Mouse (Mus musculus) stomach, embryonic 15.5 days (tissue): ENCODE measurements around the gene Smug1. TPM values are rescaled to one million over a fixed set of nuclear protein-coding genes. Genes with fewer than 3 reads are reported as not detected.

ENCODE experiments used
- ATAC-seq: fragments of 200-750 bp; cut with Nextera tagmentation; 2 replicates; pipeline ENCODE4 v1.8.0; 2017; ENCODE audit warnings: low read depth, moderate number of reproducible peaks, moderate TSS enrichment; ENCODE audit not compliant: insufficient read depth, low FRiP score
- H3K27ac ChIP-seq: fragments of 300-500 bp; sonication (generic); 2 replicates; pipeline ENCODE4 v1.5.1; 2015; ENCODE audit warnings: mild to moderate bottlenecking, inconsistent platforms
- H3K27me3 ChIP-seq: fragments of 300-500 bp; sonication (generic); replicated peaks from 2 replicates; pipeline ENCODE4 v1.6.1; 2015; ENCODE audit warnings: inconsistent platforms
- H3K36me3 ChIP-seq: fragments of 300-500 bp; sonication (generic); 2 replicates; pipeline ENCODE4 v1.6.1; 2015; ENCODE audit warnings: inconsistent platforms
- H3K4me1 ChIP-seq: fragments of 300-500 bp; sonication (generic); 2 replicates; pipeline ENCODE4 v1.6.1; 2015; ENCODE audit warnings: inconsistent platforms
- H3K4me2 ChIP-seq: fragments of 300-500 bp; sonication (generic); 2 replicates; pipeline ENCODE4 v1.6.1; 2015; ENCODE audit warnings: mild to moderate bottlenecking, inconsistent platforms
- H3K4me3 ChIP-seq: fragments of 300-500 bp; sonication (generic); replicated peaks from 2 replicates; pipeline ENCODE4 v1.5.1; 2015; ENCODE audit warnings: inconsistent platforms
- H3K9ac ChIP-seq: fragments of 300-500 bp; sonication (generic); 2 replicates; pipeline ENCODE4 v1.6.1; 2015; ENCODE audit warnings: inconsistent platforms
- H3K9me3 ChIP-seq: fragments of 300-500 bp; sonication (generic); 2 replicates; pipeline ENCODE4 v1.6.1; 2016; ENCODE audit warnings: inconsistent platforms
- WGBS: fragments of 180-500 bp; shearing (Covaris S2); methylation state at CpG from one replicate; pipeline ENCODE4 v1.1.7; 2015; 5-methylcytosine and 5-hydroxymethylcytosine counted together
- polyA plus RNA-seq: library from polyadenylated mRNA; unstranded; fragments of >200 nt; fragmentation: Nextera tagmentation; extraction: Ambion mirVana; gene quantifications from 2 replicates; pipeline ENCODE4 v1.2.1, GENCODE M21; 2015

The Smug1 gene
- polyA plus RNA-seq, 1 experiment from 2014 or later, result 18.3 TPM

GRCm38 (mm10) chr15:103113077-103113476 lies 53.8 kb downstream of the Smug1 start:
- H3K27me3 ChIP-seq, result no peaks in the 10 kb centered on the region; the same call in 1 of the 2 replicates
- WGBS, result 78% methylated on average over 6 of the region's 6 CpGs
- no peak overlapping the region for H3K27ac ChIP-seq
- no peak overlapping the region for H3K4me3 ChIP-seq
- H3K4me2 ChIP-seq, result no peak overlapping the region
- no peak overlapping the region for H3K9ac ChIP-seq
- no peaks in the 10 kb centered on the region for H3K9me3 ChIP-seq
- H3K36me3 ChIP-seq, result no peaks in the 10 kb centered on the region
- ATAC-seq, result no peak
- H3K4me1 ChIP-seq, result peaks cover 21% of the 10 kb centered on the region

GRCm38 (mm10) chr15:103112309-103112708 lies 54.6 kb downstream of the Smug1 start:
- Histone ChIP-seq H3K36me3 (no peaks in the 10 kb centered on the region), H3K4me2 (no peak overlapping the region), H3K4me1 (peaks cover 21% of the 10 kb centered on the region), H3K27me3 (no peaks in the 10 kb centered on the region; the same call in 1 of the 2 replicates), H3K9ac (no peak overlapping the region), H3K27ac (peak overlapping the region; percentile 16; the same call in 1 of the 2 replicates), H3K4me3 (no peak overlapping the region), H3K9me3 (no peaks in the 10 kb centered on the region)
- ATAC-seq, result no peak
- WGBS, result 44% methylated on average over 2 of the region's 2 CpGs

GRCm38 (mm10) chr15:103109940-103110339 lies 57.0 kb downstream of the Smug1 start:
- 38% methylated on average over 4 of the region's 4 CpGs for WGBS
- H3K4me2 ChIP-seq, result no peak overlapping the region
- H3K4me3 ChIP-seq, result no peak overlapping the region
- peak; percentile 70 for ATAC-seq
- no peaks in the 10 kb centered on the region for H3K36me3 ChIP-seq
- H3K9ac ChIP-seq, result no peak overlapping the region
- H3K9me3 ChIP-seq, result no peaks in the 10 kb centered on the region
- peaks cover 10% of the 10 kb centered on the region for H3K4me1 ChIP-seq
- peak overlapping the region; percentile 75 for H3K27ac ChIP-seq
- no peaks in the 10 kb centered on the region for H3K27me3 ChIP-seq

- Histone ChIP-seq H3K9me3 (no peaks in the 10 kb centered on the region), H3K36me3 (no peaks in the 10 kb centered on the region), H3K4me1 (peaks cover 4% of the 10 kb centered on the region), H3K4me3 (no peak overlapping the region), H3K27ac (peak overlapping the region; percentile 64), H3K4me2 (peak overlapping the region; percentile 4; the same call in 1 of the 2 replicates), H3K27me3 (no peaks in the 10 kb centered on the region), H3K9ac (no peak overlapping the region)
- no peak for ATAC-seq
- WGBS, result 55% methylated on average over 8 of the region's 8 CpGs
These were observed 58.7 kb downstream of the Smug1 start for GRCm38 (mm10) chr15:103108066-103108676.

GRCm38 (mm10) chr15:103106201-103106600 lies 60.7 kb downstream of the Smug1 start:
- no peaks in the 10 kb centered on the region for H3K36me3 ChIP-seq
- no peaks in the 10 kb centered on the region for H3K9me3 ChIP-seq
- no peaks in the 10 kb centered on the region for H3K27me3 ChIP-seq
- ATAC-seq, result no peak
- no peak overlapping the region for H3K4me3 ChIP-seq
- H3K27ac ChIP-seq, result no peak overlapping the region; the same call in 1 of the 2 replicates
- peaks cover 4% of the 10 kb centered on the region for H3K4me1 ChIP-seq
- 30% methylated on average over 2 of the region's 2 CpGs for WGBS
- H3K9ac ChIP-seq, result no peak overlapping the region
- H3K4me2 ChIP-seq, result no peak overlapping the region

Other genes with a start within 250 kb of the Smug1 start
- gene Hoxc13, start 246.0 kb downstream of the Smug1 start, polyA plus RNA-seq, result not detected in 2 replicates
- gene Hoxc12, start 230.3 kb downstream of the Smug1 start, polyA plus RNA-seq, result not detected in 2 replicates
- 0.14 TPM in 1 of 2 replicates, not detected in the other for gene Hoxc11, start 212.7 kb downstream of the Smug1 start, polyA plus RNA-seq
- gene Hoxc10, start 200.3 kb downstream of the Smug1 start, polyA plus RNA-seq, result 0.10 and 0.31 TPM in 2 replicates
- 13.6 and 16.2 TPM in 2 replicates for gene Hoxc5, start 199.6 kb downstream of the Smug1 start, polyA plus RNA-seq
- 0.06 TPM in 1 of 2 replicates, not detected in the other for gene Hoxc9, start 190.7 kb downstream of the Smug1 start, polyA plus RNA-seq
- 1.4 and 1.9 TPM in 2 replicates for gene Hoxc8, start 176.5 kb downstream of the Smug1 start, polyA plus RNA-seq
- 2.6 and 4.7 TPM in 2 replicates for gene Hoxc6, start 168.8 kb downstream of the Smug1 start, polyA plus RNA-seq
- gene Hoxc4, start 148.2 kb downstream of the Smug1 start, polyA plus RNA-seq, result 16.2 and 17.3 TPM in 2 replicates
- 91.8 and 97.2 TPM in 2 replicates for gene Cbx5, start 72.7 kb upstream of the Smug1 start, polyA plus RNA-seq
- gene Hnrnpa1, start 73.3 kb upstream of the Smug1 start, polyA plus RNA-seq, result 664 and 681 TPM in 2 replicates
- 7.8 and 15.9 TPM in 2 replicates for gene Nfe2, start 91.3 kb upstream of the Smug1 start, polyA plus RNA-seq
- 248 and 260 TPM in 2 replicates for gene Copz1, start 105.6 kb upstream of the Smug1 start, polyA plus RNA-seq
- 0.46 and 0.53 TPM in 2 replicates for gene Gpr84, start 143.5 kb upstream of the Smug1 start, polyA plus RNA-seq
- 8.2 and 9.3 TPM in 2 replicates for gene Zfp385a, start 173.0 kb upstream of the Smug1 start, polyA plus RNA-seq
- 48.3 and 53.4 TPM in 2 replicates for gene Itga5, start 199.7 kb upstream of the Smug1 start, polyA plus RNA-seq